Mouse (Mus musculus) testis, adult 2 months (tissue): ENCODE results near the gene Adgrb3. TPM values are rescaled to one million over a fixed set of nuclear protein-coding genes. Genes with fewer than 3 reads are reported as not detected.
A peak's percentile ranks its signal among the peaks of the same experiment; 100 is the strongest.

Source experiments
- H3K27ac ChIP-seq: fragments of 200-500 bp; 2 replicates; pipeline ENCODE4 v1.5.1; 2012; ENCODE audit warnings: low read depth, low read length; ENCODE audit not compliant: control insufficient read depth, insufficient read depth
- H3K27me3 ChIP-seq: fragments of 200-500 bp; 2 replicates; pipeline ENCODE4 v1.6.1; 2012; ENCODE audit warnings: mild to moderate bottlenecking, low read length, moderate library complexity; ENCODE audit not compliant: control insufficient read depth, insufficient read depth
- H3K36me3 ChIP-seq: fragments of 200-500 bp; 2 replicates; pipeline ENCODE4 v1.6.1; 2012; ENCODE audit warnings: mild to moderate bottlenecking, low read length; ENCODE audit not compliant: control insufficient read depth, insufficient read depth
- H3K4me1 ChIP-seq: fragments of 200-500 bp; 2 replicates; pipeline ENCODE4 v1.6.1; 2012; ENCODE audit warnings: low read length; ENCODE audit not compliant: control insufficient read depth, insufficient read depth
- H3K4me3 ChIP-seq: fragments of 200-500 bp; 2 replicates; pipeline ENCODE4 v1.5.1; 2012; ENCODE audit warnings: low read depth, mild to moderate bottlenecking, low read length, moderate library complexity, mixed read lengths; ENCODE audit not compliant: control insufficient read depth
- CTCF ChIP-seq: fragments of 200-500 bp; IDR thresholded peaks from 2 replicates; pipeline ENCODE4 v1.5.1; 2012; ENCODE audit warnings: low read depth, mild to moderate bottlenecking, inconsistent platforms, low read length, moderate library complexity; ENCODE audit not compliant: control insufficient read depth, insufficient read depth, insufficient replicate concordance
- POLR2A ChIP-seq: fragments of 200-500 bp; IDR thresholded peaks from 2 replicates; pipeline ENCODE4 v1.6.1; 2012; ENCODE audit warnings: low read depth, mild to moderate bottlenecking, inconsistent platforms, low read length, moderate library complexity; ENCODE audit not compliant: control insufficient read depth
- polyA plus RNA-seq: library from polyadenylated mRNA; depleted of rRNA; stranded (reverse); fragments of >200 nt; gene quantifications from 2 replicates; pipeline ENCODE4 v1.2.3, GENCODE M21; 2012

Gene Adgrb3
- polyA plus RNA-seq, 1 experiment: 0.40 TPM

- H3K4me1 ChIP-seq: peaks cover 3% of the 10 kb centered on the region; the same call in 1 of the 2 replicates
- H3K36me3 ChIP-seq: no peaks in the 10 kb centered on the region
- H3K27ac ChIP-seq: no peak overlapping the region
- TF ChIP-seq POLR2A: no peak
- no peak for TF ChIP-seq CTCF
- H3K4me3 ChIP-seq: no peak overlapping the region
- no peaks in the 10 kb centered on the region for H3K27me3 ChIP-seq
Measured at GRCm38 (mm10) chr1:25229245-25229750, 600.2 kb downstream of the Adgrb3 start.

GRCm38 (mm10) chr1:25228381-25229244 is 600.9 kb downstream of the Adgrb3 start:
- no peak for TF ChIP-seq CTCF
- no peak for TF ChIP-seq POLR2A
- H3K27ac ChIP-seq: no peak overlapping the region
- H3K4me1 ChIP-seq: peaks cover 3% of the 10 kb centered on the region; the same call in 1 of the 2 replicates
- no peaks in the 10 kb centered on the region for H3K36me3 ChIP-seq
- no peaks in the 10 kb centered on the region for H3K27me3 ChIP-seq
- H3K4me3 ChIP-seq: peak overlapping the region; percentile 39

GRCm38 (mm10) chr1:25227880-25228279 is 601.6 kb downstream of the Adgrb3 start:
- H3K4me3 ChIP-seq: no peak overlapping the region
- H3K27ac ChIP-seq: no peak overlapping the region
- TF ChIP-seq POLR2A (no peak), CTCF (no peak)
- H3K36me3 ChIP-seq: no peaks in the 10 kb centered on the region
- no peaks in the 10 kb centered on the region for H3K27me3 ChIP-seq
- H3K4me1 ChIP-seq: peaks cover 3% of the 10 kb centered on the region; the same call in 1 of the 2 replicates

- H3K4me3 ChIP-seq: no peak overlapping the region
- no peaks in the 10 kb centered on the region for H3K4me1 ChIP-seq
- no peaks in the 10 kb centered on the region for H3K36me3 ChIP-seq
- no peaks in the 10 kb centered on the region for H3K27me3 ChIP-seq
- TF ChIP-seq POLR2A (no peak), CTCF (no peak)
- no peak overlapping the region for H3K27ac ChIP-seq
Measured at GRCm38 (mm10) chr1:25204636-25205035, 624.9 kb downstream of the Adgrb3 start.

GRCm38 (mm10) chr1:25199392-25199791 is 630.1 kb downstream of the Adgrb3 start:
- no peak overlapping the region for H3K27ac ChIP-seq
- no peaks in the 10 kb centered on the region for H3K4me1 ChIP-seq
- no peaks in the 10 kb centered on the region for H3K36me3 ChIP-seq
- H3K4me3 ChIP-seq: no peak overlapping the region
- TF ChIP-seq CTCF (no peak), POLR2A (no peak)
- no peaks in the 10 kb centered on the region for H3K27me3 ChIP-seq

GRCm38 (mm10) chr1:25191986-25192385 is 637.5 kb downstream of the Adgrb3 start:
- TF ChIP-seq CTCF: no peak
- TF ChIP-seq POLR2A: no peak
- Histone ChIP-seq H3K4me1 (no peaks in the 10 kb centered on the region), H3K4me3 (no peak overlapping the region), H3K27ac (no peak overlapping the region), H3K36me3 (no peaks in the 10 kb centered on the region), H3K27me3 (no peaks in the 10 kb centered on the region)

- H3K27ac ChIP-seq: no peak overlapping the region
- H3K36me3 ChIP-seq: no peaks in the 10 kb centered on the region
- no peak for TF ChIP-seq POLR2A
- no peak for TF ChIP-seq CTCF
- no peaks in the 10 kb centered on the region for H3K4me1 ChIP-seq
- no peak overlapping the region for H3K4me3 ChIP-seq
- no peaks in the 10 kb centered on the region for H3K27me3 ChIP-seq
Measured at GRCm38 (mm10) chr1:25189261-25189660, 640.2 kb downstream of the Adgrb3 start.
